Mouse (Mus musculus): ENCODE data around the gene Klhl42. TPM values are rescaled to one million over a fixed set of nuclear protein-coding genes. Genes with fewer than 3 reads are reported as not detected.

Gene Klhl42
- polyA plus RNA-seq, 1 experiment = 2.2 TPM

- TF ChIP-seq E2F4 (IDR thresholded peaks at IDR 0.05; ENCODE audit: insufficient read depth) = no peak
- no peak for TF ChIP-seq USF1 (IDR thresholded peaks at IDR 0.05; ENCODE audit: low read depth)
- no peak for TF ChIP-seq TCF3 (IDR thresholded peaks at IDR 0.05; ENCODE audit: insufficient read length, low read depth)
- TF ChIP-seq MYOG (IDR thresholded peaks at IDR 0.05; ENCODE audit: control insufficient read depth in 1 of 3, insufficient read depth in 1 of 3, insufficient read length in 2 of 3, low read depth in 2 of 3) = no peak
- TF ChIP-seq POLR2A (IDR thresholded peaks at IDR 0.05; ENCODE audit: insufficient read length, low read depth) = no peak
- no peak for TF ChIP-seq SRF (IDR thresholded peaks at IDR 0.05; ENCODE audit: control insufficient read depth, insufficient read length, low read depth)
- TF ChIP-seq POLR2AphosphoS2 (IDR thresholded peaks at IDR 0.05; ENCODE audit: insufficient read length, low read depth) = no peak
- TF ChIP-seq MYOD1 (IDR thresholded peaks at IDR 0.05; ENCODE audit: control insufficient read depth in 1 of 3, insufficient read length in 2 of 3, low read depth in 2 of 3) = no peak
- no peak for TF ChIP-seq TCF12 (IDR thresholded peaks at IDR 0.05; ENCODE audit: insufficient read depth, poor library complexity, severe bottlenecking)
- no peak for TF ChIP-seq MAX (IDR thresholded peaks at IDR 0.05; ENCODE audit: low read depth)
- TF ChIP-seq REST (IDR thresholded peaks at IDR 0.05; ENCODE audit: insufficient read depth, insufficient read length) = no peak
- TF ChIP-seq CEBPB (IDR thresholded peaks at IDR 0.05; ENCODE audit: insufficient read depth, poor library complexity, severe bottlenecking) = no peak
- Histone ChIP-seq H3K36me3 (ENCODE audit: control insufficient read depth, insufficient read depth) (no peaks in the 10 kb centered on the region), H3K4me3 (no peak within 1 kb of the TSS), H3K4me2 (ENCODE audit: low read depth) (no peak within 1 kb of the TSS), H3ac (ENCODE audit: control insufficient read depth, insufficient read length) (no peak within 1 kb of the TSS), H3K27me3 (ENCODE audit: control insufficient read depth, insufficient read depth, insufficient read length) (no peaks in the 10 kb centered on the region), H3K79me2 (ENCODE audit: control insufficient read depth, insufficient read depth) (no peaks in the 10 kb centered on the region)
Measured at GRCm38 (mm10) chr6:147086594-147087225, 4.5 kb upstream of the Klhl42 start, which contains the start of gene Mansc4. Gene Mansc4 (minus strand): TSS chr6:147087032.

GRCm38 (mm10) chr6:147087736-147088135 is 3.4 kb upstream of the Klhl42 start:
- Histone ChIP-seq H3K4me3 (no peak overlapping the region), H3K27me3 (ENCODE audit: control insufficient read depth, insufficient read depth, insufficient read length) (no peaks in the 10 kb centered on the region), H3ac (ENCODE audit: control insufficient read depth, insufficient read length) (no peak overlapping the region), H3K36me3 (ENCODE audit: control insufficient read depth, insufficient read depth) (no peaks in the 10 kb centered on the region), H3K79me2 (ENCODE audit: control insufficient read depth, insufficient read depth) (peaks cover 10% of the 10 kb centered on the region), H3K4me2 (ENCODE audit: low read depth) (no peak overlapping the region)
- no peak for TF ChIP-seq MAX (IDR thresholded peaks at IDR 0.05; ENCODE audit: low read depth)
- no peak for TF ChIP-seq POLR2A (IDR thresholded peaks at IDR 0.05; ENCODE audit: insufficient read length, low read depth)
- TF ChIP-seq SRF (IDR thresholded peaks at IDR 0.05; ENCODE audit: control insufficient read depth, insufficient read length, low read depth) = no peak
- no peak for TF ChIP-seq USF1 (IDR thresholded peaks at IDR 0.05; ENCODE audit: low read depth)
- no peak for TF ChIP-seq MYOD1 (IDR thresholded peaks at IDR 0.05; ENCODE audit: control insufficient read depth in 1 of 3, insufficient read length in 2 of 3, low read depth in 2 of 3)
- no peak for TF ChIP-seq TCF12 (IDR thresholded peaks at IDR 0.05; ENCODE audit: insufficient read depth, poor library complexity, severe bottlenecking)
- TF ChIP-seq E2F4 (IDR thresholded peaks at IDR 0.05; ENCODE audit: insufficient read depth) = no peak
- TF ChIP-seq POLR2AphosphoS2 (IDR thresholded peaks at IDR 0.05; ENCODE audit: insufficient read length, low read depth) = no peak
- TF ChIP-seq CEBPB (IDR thresholded peaks at IDR 0.05; ENCODE audit: insufficient read depth, poor library complexity, severe bottlenecking) = no peak
- no peak for TF ChIP-seq TCF3 (IDR thresholded peaks at IDR 0.05; ENCODE audit: insufficient read length, low read depth)
- TF ChIP-seq REST (IDR thresholded peaks at IDR 0.05; ENCODE audit: insufficient read depth, insufficient read length) = no peak
- TF ChIP-seq MYOG (IDR thresholded peaks at IDR 0.05; ENCODE audit: control insufficient read depth in 1 of 3, insufficient read depth in 1 of 3, insufficient read length in 2 of 3, low read depth in 2 of 3) = no peak

GRCm38 (mm10) chr6:147088517-147088916 is 2.7 kb upstream of the Klhl42 start:
- Histone ChIP-seq H3K27me3 (ENCODE audit: control insufficient read depth, insufficient read depth, insufficient read length) (no peaks in the 10 kb centered on the region), H3ac (ENCODE audit: control insufficient read depth, insufficient read length) (no peak overlapping the region), H3K36me3 (ENCODE audit: control insufficient read depth, insufficient read depth) (no peaks in the 10 kb centered on the region), H3K4me2 (ENCODE audit: low read depth) (no peak overlapping the region), H3K4me3 (no peak overlapping the region), H3K79me2 (ENCODE audit: control insufficient read depth, insufficient read depth) (peaks cover 17% of the 10 kb centered on the region)
- no peak for TF ChIP-seq TCF12 (IDR thresholded peaks at IDR 0.05; ENCODE audit: insufficient read depth, poor library complexity, severe bottlenecking)
- no peak for TF ChIP-seq USF1 (IDR thresholded peaks at IDR 0.05; ENCODE audit: low read depth)
- TF ChIP-seq MYOG (IDR thresholded peaks at IDR 0.05; ENCODE audit: control insufficient read depth in 1 of 3, insufficient read depth in 1 of 3, insufficient read length in 2 of 3, low read depth in 2 of 3) = no peak
- TF ChIP-seq MYOD1 (IDR thresholded peaks at IDR 0.05; ENCODE audit: control insufficient read depth in 1 of 3, insufficient read length in 2 of 3, low read depth in 2 of 3) = no peak
- no peak for TF ChIP-seq CEBPB (IDR thresholded peaks at IDR 0.05; ENCODE audit: insufficient read depth, poor library complexity, severe bottlenecking)
- no peak for TF ChIP-seq TCF3 (IDR thresholded peaks at IDR 0.05; ENCODE audit: insufficient read length, low read depth)
- TF ChIP-seq E2F4 (IDR thresholded peaks at IDR 0.05; ENCODE audit: insufficient read depth) = no peak
- TF ChIP-seq POLR2AphosphoS2 (IDR thresholded peaks at IDR 0.05; ENCODE audit: insufficient read length, low read depth) = no peak

- Histone ChIP-seq H3K4me2 (ENCODE audit: low read depth) (no peak overlapping the region), H3K27me3 (ENCODE audit: control insufficient read depth, insufficient read depth, insufficient read length) (no peaks in the 10 kb centered on the region), H3K4me3 (peak overlapping the region; percentile 67), H3ac (ENCODE audit: control insufficient read depth, insufficient read length) (no peak overlapping the region), H3K36me3 (ENCODE audit: control insufficient read depth, insufficient read depth) (peaks cover 4% of the 10 kb centered on the region), H3K79me2 (ENCODE audit: control insufficient read depth, insufficient read depth) (peaks cover 21% of the 10 kb centered on the region)
- TF ChIP-seq TCF3 (IDR thresholded peaks at IDR 0.05; ENCODE audit: insufficient read length, low read depth) (no peak), REST (IDR thresholded peaks at IDR 0.05; ENCODE audit: insufficient read depth, insufficient read length) (no peak), CEBPB (IDR thresholded peaks at IDR 0.05; ENCODE audit: insufficient read depth, poor library complexity, severe bottlenecking) (no peak), MYOD1 (IDR thresholded peaks at IDR 0.05; ENCODE audit: control insufficient read depth in 1 of 3, insufficient read length in 2 of 3, low read depth in 2 of 3) (no peak), SRF (IDR thresholded peaks at IDR 0.05; ENCODE audit: control insufficient read depth, insufficient read length, low read depth) (no peak), POLR2A (IDR thresholded peaks at IDR 0.05; ENCODE audit: insufficient read length, low read depth) (no peak), E2F4 (IDR thresholded peaks at IDR 0.05; ENCODE audit: insufficient read depth) (no peak), POLR2AphosphoS2 (IDR thresholded peaks at IDR 0.05; ENCODE audit: insufficient read length, low read depth) (no peak), MAX (IDR thresholded peaks at IDR 0.05; ENCODE audit: low read depth) (no peak), USF1 (IDR thresholded peaks at IDR 0.05; ENCODE audit: low read depth) (no peak), MYOG (IDR thresholded peaks at IDR 0.05; ENCODE audit: control insufficient read depth in 1 of 3, insufficient read depth in 1 of 3, insufficient read length in 2 of 3, low read depth in 2 of 3) (no peak), TCF12 (IDR thresholded peaks at IDR 0.05; ENCODE audit: insufficient read depth, poor library complexity, severe bottlenecking) (no peak)
Measured at GRCm38 (mm10) chr6:147090191-147090590, 988 bp upstream of the Klhl42 start.
